Mouse (Mus musculus): ENCODE measurements around the gene Gm20683. TPM values are rescaled to one million over a fixed set of nuclear protein-coding genes. Genes with fewer than 3 reads are reported as not detected.
A peak's percentile ranks its signal among the peaks of the same experiment; 100 is the strongest.
"Not testable (repeated sequence)": the region's sequence is repeated elsewhere in the genome, so short reads cannot be mapped to it uniquely, and the experiment has no call there.

Gm20683 gene
- polyA plus RNA-seq, 1 experiment = 42.9 TPM

DNA sequence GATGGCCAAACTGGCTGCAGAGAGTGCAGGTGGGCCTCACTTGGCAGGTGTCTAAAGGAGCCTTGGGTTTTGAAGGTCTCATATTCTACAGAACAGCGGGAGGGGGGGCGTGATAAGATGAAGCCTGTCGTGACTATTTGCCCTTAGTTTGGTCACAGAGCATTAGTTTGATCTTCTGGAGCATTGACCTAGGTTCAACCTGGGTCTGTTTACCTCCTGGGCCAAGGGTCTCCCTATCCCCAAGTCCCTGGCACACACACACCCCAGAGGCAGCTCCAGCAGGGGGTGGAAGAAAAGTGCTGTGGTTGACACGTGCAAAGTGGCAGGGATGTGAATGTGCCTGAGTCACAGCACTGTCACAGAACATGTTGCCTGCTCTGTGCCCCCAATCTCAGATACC, 30.7 kb downstream of the Gm20683 start:
- TF ChIP-seq POLR2A (IDR thresholded peaks at IDR 0.05; ENCODE audit: borderline replicate concordance, insufficient read depth, low read length) (no peak), CTCF (IDR thresholded peaks at IDR 0.05; ENCODE audit: borderline replicate concordance, insufficient read depth, low read depth, low read length) (no peak)
- Histone ChIP-seq H3K4me1 (ENCODE audit: control insufficient read depth, insufficient read depth, low read length) (peaks cover 34% of the 10 kb centered on the region), H3K27ac (ENCODE audit: insufficient read depth, low read length) (peak overlapping the region; percentile 95), H3K27me3 (ENCODE audit: control insufficient read depth, insufficient read depth, low read length) (no peaks in the 10 kb centered on the region), H3K4me3 (replicated peaks; ENCODE audit: insufficient read depth, low read depth, low read length) (peak overlapping the region; percentile 77)
- WGBS = 30% methylated on average over 4 of the region's 4 CpGs
- DNase-seq = peak in 1 of 2 experiments; percentile 36

DNA sequence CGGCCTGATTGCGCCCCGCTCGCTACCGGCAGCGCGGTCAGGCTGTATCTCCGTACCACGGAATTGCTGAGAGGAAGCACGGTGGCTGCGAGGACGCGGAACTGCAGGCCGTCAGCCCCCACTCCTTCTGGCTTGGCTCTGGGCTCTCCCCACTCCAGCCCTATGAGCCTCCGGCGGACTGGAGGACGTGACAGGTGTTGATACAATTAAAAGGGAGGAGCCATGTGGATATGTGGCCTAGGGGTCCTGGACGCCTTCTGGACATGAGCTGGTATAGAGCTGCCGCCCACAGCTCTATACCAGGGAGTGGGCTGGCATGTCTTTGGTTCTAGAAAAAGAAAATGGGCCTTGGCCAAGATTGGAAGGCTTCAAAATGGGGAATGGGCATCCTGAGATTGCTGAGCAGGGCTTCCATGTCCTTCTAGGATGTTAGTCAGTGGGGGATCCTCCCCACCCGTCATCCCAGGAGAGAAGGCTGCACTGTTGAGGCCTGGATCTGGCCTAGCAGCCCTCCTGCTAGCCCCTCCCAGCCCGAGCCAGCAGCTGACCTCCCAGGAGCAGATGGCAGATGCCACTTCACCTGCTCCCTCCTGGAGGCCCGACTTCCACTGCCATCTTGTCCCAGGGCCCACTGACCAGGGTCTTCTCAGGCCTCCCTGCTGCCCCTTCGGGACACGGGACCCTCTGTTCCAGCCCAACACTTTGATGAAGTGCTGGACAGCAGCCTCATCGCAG, 31.8 kb downstream of the Gm20683 start:
- 3% methylated on average over 25 of the region's 25 CpGs for WGBS
- TF ChIP-seq POLR2A (IDR thresholded peaks at IDR 0.05; ENCODE audit: borderline replicate concordance, insufficient read depth, low read length) (0 out of 2 replicates have a peak, but pooled peaks have one; percentile 11), CTCF (IDR thresholded peaks at IDR 0.05; ENCODE audit: borderline replicate concordance, insufficient read depth, low read depth, low read length) (no peak)
- H3K4me1 ChIP-seq (ENCODE audit: control insufficient read depth, insufficient read depth, low read length) = peaks cover 28% of the 10 kb centered on the region
- peak; percentile 83 to 85 for DNase-seq
- H3K27ac ChIP-seq (ENCODE audit: insufficient read depth, low read length) = peak overlapping the region; percentile 95
- H3K27me3 ChIP-seq (ENCODE audit: control insufficient read depth, insufficient read depth, low read length) = no peaks in the 10 kb centered on the region
- peak overlapping the region; percentile 77 for H3K4me3 ChIP-seq (replicated peaks; ENCODE audit: insufficient read depth, low read depth, low read length)

DNA sequence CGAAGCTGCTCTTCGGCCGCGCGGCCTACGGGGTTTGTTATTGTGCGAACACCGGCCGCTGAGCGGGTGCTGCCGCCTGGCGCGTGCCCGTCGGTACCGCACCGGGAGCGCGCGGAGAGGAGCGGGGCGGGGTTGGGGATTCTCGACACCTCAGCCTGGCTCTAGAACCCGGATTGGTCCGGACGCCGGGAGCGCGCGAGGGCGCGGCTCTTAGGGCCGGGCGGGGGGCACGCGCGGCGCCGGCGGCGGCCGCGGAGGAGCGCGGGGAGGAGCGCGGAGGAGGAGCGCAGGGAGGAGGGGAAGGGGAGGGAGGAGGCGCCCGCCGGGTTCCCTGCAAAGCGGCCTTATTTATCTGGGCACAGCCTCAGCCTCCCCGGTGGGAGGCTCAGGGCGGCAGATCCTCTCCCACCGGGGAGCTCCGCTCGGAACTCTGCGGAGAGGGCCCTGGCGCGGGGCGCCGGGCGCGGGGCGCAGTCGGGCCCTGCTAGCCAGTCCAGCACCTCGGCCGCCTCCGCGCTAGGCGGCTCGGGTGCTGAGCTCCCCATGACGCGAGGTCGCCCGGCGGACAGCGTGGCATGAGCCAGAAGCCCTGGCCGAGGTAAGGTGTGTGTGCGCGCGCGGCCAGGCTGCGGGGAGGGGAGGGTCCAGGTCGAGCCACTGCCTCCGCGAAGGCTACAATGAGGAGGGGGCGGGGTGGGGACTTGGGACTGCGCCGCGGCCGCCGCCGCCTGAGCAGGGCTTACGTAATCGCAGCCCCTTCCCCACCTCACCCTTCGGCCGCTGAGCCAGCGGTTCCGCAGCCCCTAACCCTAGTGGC, 32.6 kb downstream of the Gm20683 start, which contains the start of gene Fbxl16:
Gene Fbxl16, plus strand, starts transcription at position 297 of the 817 bp plus-strand sequence.
- TF ChIP-seq CTCF (IDR thresholded peaks at IDR 0.05; ENCODE audit: borderline replicate concordance, insufficient read depth, low read depth, low read length) (peak; percentile 21; the same call in 1 of the 2 replicates), POLR2A (IDR thresholded peaks at IDR 0.05; ENCODE audit: borderline replicate concordance, insufficient read depth, low read length) (peak; percentile 95)

DNA sequence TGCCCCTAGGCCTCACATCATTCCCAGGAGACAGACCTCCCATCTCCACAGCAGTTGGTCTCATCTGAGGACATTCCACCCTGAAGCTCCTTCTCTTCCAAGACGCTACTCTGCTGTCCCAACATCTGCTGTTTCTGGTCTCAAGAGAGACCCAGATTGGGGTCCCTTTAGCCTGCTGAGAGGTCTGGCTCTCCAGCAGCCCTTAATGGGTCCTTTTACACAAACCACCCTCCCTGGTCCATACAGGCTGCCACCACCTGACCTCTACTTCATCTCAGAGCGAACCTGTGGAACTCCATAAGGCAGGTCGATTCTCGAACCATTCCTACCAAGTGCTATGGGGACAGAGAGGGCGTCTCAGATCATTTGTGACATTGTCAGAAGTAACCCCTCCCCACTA, 33.5 kb downstream of the Gm20683 start:
- Histone ChIP-seq H3K4me3 (replicated peaks; ENCODE audit: insufficient read depth, low read depth, low read length) (peak overlapping the region; percentile 68), H3K27me3 (ENCODE audit: control insufficient read depth, insufficient read depth, low read length) (no peaks in the 10 kb centered on the region), H3K4me1 (ENCODE audit: control insufficient read depth, insufficient read depth, low read length) (peaks cover 20% of the 10 kb centered on the region), H3K27ac (ENCODE audit: insufficient read depth, low read length) (peak overlapping the region; percentile 72)
- TF ChIP-seq POLR2A (IDR thresholded peaks at IDR 0.05; ENCODE audit: borderline replicate concordance, insufficient read depth, low read length) (no peak), CTCF (IDR thresholded peaks at IDR 0.05; ENCODE audit: borderline replicate concordance, insufficient read depth, low read depth, low read length) (no peak)
- WGBS = 15% methylated on average over 5 of the region's 5 CpGs
- DNase-seq = peak in 1 of 2 experiments; percentile 40

More for the DNA sequence above, 32.6 kb downstream of the Gm20683 start, which contains the start of gene Fbxl16:
- Histone ChIP-seq H3K4me1 (ENCODE audit: control insufficient read depth, insufficient read depth, low read length) (peaks cover 22% of the 10 kb centered on the region), H3K4me3 (replicated peaks; ENCODE audit: insufficient read depth, low read depth, low read length) (peak within 1 kb of the TSS; percentile 77), H3K27me3 (ENCODE audit: control insufficient read depth, insufficient read depth, low read length) (no peaks in the 10 kb centered on the region), H3K27ac (ENCODE audit: insufficient read depth, low read length) (peak within 1 kb of the TSS; percentile 95)
- peak; percentile 97 to 98 for DNase-seq
- under 1% methylated on average over 95 of the region's 100 CpGs for WGBS

DNA sequence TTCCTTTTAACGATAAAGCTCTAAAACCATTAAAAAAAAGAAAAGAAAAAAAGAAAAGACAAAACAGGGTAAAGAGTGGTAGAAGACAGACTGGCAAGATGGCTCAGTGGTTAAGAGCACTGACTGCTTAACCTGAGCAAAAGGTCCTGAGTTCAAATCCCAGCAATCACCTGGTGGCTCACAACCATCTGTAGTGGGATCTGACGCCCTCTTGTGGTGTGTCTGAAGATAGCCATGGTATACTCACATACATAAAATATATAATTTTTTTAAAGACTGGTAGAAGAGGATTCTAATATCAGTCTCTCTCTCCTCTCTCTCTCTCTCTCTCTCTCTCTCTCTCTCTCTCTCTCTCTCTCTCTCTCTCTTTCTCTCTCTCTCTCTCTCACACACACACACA, 34.1 kb downstream of the Gm20683 start:
- H3K27me3 ChIP-seq (ENCODE audit: control insufficient read depth, insufficient read depth, low read length); H3K27ac ChIP-seq (ENCODE audit: insufficient read depth, low read length); H3K4me3 ChIP-seq (replicated peaks; ENCODE audit: insufficient read depth, low read depth, low read length): not testable (repeated sequence)
- H3K4me1 ChIP-seq (ENCODE audit: control insufficient read depth, insufficient read depth, low read length) = peaks cover 16% of the 10 kb centered on the region
- 46% methylated on average over 2 of the region's 2 CpGs for WGBS
- peak in 1 of 2 experiments; percentile 27 for DNase-seq

DNA sequence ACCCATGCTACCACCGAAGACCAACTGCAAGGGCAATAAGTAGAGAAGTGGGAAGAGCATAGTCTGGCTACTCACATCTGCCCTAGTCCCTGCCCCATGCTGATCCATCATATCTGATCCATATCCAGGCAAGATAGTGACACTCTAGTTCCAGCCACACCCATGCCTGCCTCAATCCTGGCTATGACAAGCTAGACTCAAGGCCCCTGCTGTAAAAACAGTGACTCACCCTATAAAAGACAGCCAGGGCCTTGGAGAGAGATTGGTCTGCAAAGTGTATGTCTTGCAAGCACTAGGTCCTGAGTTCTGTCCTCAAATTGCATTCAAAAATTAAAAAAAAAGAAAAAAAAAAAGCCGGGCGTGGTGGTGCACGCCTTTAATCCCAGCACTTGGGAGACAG, 35.1 kb downstream of the Gm20683 start:
- TF ChIP-seq POLR2A (IDR thresholded peaks at IDR 0.05; ENCODE audit: borderline replicate concordance, insufficient read depth, low read length) (no peak), CTCF (IDR thresholded peaks at IDR 0.05; ENCODE audit: borderline replicate concordance, insufficient read depth, low read depth, low read length) (no peak)
- H3K4me3 ChIP-seq (replicated peaks; ENCODE audit: insufficient read depth, low read depth, low read length) = no peak overlapping the region

DNA sequence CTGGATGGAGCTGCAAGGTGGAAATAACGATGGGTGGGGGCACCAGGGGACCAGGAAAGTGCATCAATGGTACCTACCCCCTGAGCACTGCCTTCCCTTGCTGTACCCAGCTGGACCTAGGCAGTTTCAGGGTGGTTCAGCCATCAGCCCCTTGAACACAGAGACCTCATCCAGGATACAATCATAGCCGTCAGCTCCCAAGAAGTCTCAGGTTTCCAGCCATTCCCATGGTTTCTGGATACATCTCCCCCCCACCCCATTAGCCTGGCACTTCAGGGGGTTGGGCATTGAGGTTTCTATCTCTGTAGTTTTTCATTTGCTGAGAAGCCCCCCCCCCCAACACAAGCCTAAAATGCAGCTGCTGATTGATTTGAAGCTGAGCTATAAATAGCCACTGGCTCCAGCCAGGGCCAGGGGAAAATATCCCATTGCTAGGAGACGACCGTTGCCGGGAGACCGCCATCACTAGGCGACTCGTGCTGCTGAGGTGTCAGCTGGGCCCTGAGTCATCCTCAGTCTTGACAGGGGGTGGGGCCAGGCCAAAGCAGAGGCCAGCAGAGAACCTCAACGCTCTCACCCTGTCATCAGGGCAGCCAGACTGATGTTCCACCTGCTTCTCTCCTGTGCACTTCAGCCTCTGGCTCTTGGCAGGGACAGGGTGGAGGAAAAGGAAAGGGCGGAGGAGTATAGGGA, 38.6 kb downstream of the Gm20683 start:
- Histone ChIP-seq H3K27me3 (ENCODE audit: control insufficient read depth, insufficient read depth, low read length) (no peaks in the 10 kb centered on the region), H3K4me3 (replicated peaks; ENCODE audit: insufficient read depth, low read depth, low read length) (no peak overlapping the region), H3K27ac (ENCODE audit: insufficient read depth, low read length) (no peak overlapping the region), H3K4me1 (ENCODE audit: control insufficient read depth, insufficient read depth, low read length) (no peaks in the 10 kb centered on the region; the same call in 1 of the 2 replicates)
- TF ChIP-seq POLR2A (IDR thresholded peaks at IDR 0.05; ENCODE audit: borderline replicate concordance, insufficient read depth, low read length) (no peak), CTCF (IDR thresholded peaks at IDR 0.05; ENCODE audit: borderline replicate concordance, insufficient read depth, low read depth, low read length) (no peak)
- peak in 1 of 2 experiments; percentile 51 for DNase-seq
- 11% methylated on average over 10 of the region's 10 CpGs for WGBS

More for the DNA sequence above, 35.1 kb downstream of the Gm20683 start:
- no peak for DNase-seq
- 92% methylated on average over 4 of the region's 4 CpGs for WGBS
- H3K4me1 ChIP-seq (ENCODE audit: control insufficient read depth, insufficient read depth, low read length) = peaks cover 9% of the 10 kb centered on the region
- H3K27me3 ChIP-seq (ENCODE audit: control insufficient read depth, insufficient read depth, low read length) = no peaks in the 10 kb centered on the region
- H3K27ac ChIP-seq (ENCODE audit: insufficient read depth, low read length) = no peak overlapping the region

Measured in cerebellum, adult 2 months (tissue).